Mouse (Mus musculus): Measurements from ENCODE around the gene 3100002H09Rik.

DNA sequence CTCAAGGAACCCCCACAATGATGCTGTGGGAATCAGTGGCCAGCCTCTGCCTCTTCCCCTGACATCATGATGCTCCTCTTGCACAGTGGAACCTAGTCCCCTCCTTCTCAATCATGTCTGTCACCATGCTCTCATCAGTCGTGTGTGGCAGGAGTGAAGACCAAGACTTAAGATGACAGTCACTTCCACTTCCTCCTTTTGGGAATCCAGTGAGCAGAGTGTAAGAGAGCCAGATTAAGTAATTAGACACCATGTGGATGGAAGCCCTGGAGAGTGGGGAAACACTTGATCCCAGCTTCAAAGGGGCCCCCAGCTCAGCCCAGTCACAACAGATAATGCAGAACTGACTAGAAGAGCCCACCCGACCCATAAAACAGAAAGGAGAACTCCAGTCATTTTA lies 47.2 kb downstream of the 3100002H09Rik start:
- TF ChIP-seq BHLHE40 (IDR thresholded peaks at IDR 0.05; ENCODE audit: borderline replicate concordance, low read depth, low read length) (no peak), CTCF (IDR thresholded peaks at IDR 0.05 in 2 of 3, conservative IDR thresholded peaks at IDR 0.05 in 1 of 3; ENCODE audit: control insufficient read depth in 1 of 3, insufficient read depth in 1 of 3, low read depth in 2 of 3, low read length in 3 of 3, poor library complexity in 1 of 3, severe bottlenecking in 1 of 3) (no peak), CHD2 (IDR thresholded peaks at IDR 0.05; ENCODE audit: low read length) (no peak), MAX (IDR thresholded peaks at IDR 0.05; ENCODE audit: low read length) (no peak), TBP (IDR thresholded peaks at IDR 0.05; ENCODE audit: low read depth, low read length) (no peak), MYB (IDR thresholded peaks at IDR 0.05; ENCODE audit: low read depth, low read length) (no peak)

All from MEL (cell line).